Mouse (Mus musculus): ENCODE data around the gene Slc51b. TPM values are rescaled to one million over a fixed set of nuclear protein-coding genes. Genes with fewer than 3 reads are reported as not detected.

Slc51b gene
- polyA plus RNA-seq, 1 experiment = not detected

GRCm38 (mm10) chr9:65381017-65381590 is 41.7 kb downstream of the Slc51b start:
- Histone ChIP-seq H3K4me1 (ENCODE audit: control insufficient read depth, insufficient read depth, insufficient read length) (no peaks in the 10 kb centered on the region), H3K4me3 (ENCODE audit: extremely low read depth, insufficient read depth, insufficient read length) (no peak overlapping the region), H3K27me3 (ENCODE audit: control insufficient read depth, insufficient read depth, low read length) (no peaks in the 10 kb centered on the region), H3K27ac (ENCODE audit: insufficient read depth, low read length) (no peak overlapping the region), H3K36me3 (ENCODE audit: control insufficient read depth, insufficient read depth, low read length) (no peaks in the 10 kb centered on the region)
- WGBS = 85% methylated on average over 4 of the region's 4 CpGs
- TF ChIP-seq CTCF (IDR thresholded peaks at IDR 0.05; ENCODE audit: extremely low read depth, insufficient read depth, insufficient read length, insufficient replicate concordance) = no peak
- no peak for TF ChIP-seq POLR2A (IDR thresholded peaks at IDR 0.05; ENCODE audit: low read depth, low read length)
- no peak for DNase-seq (ENCODE audit: low read depth in 1 of 2, low spot score in 2 of 2)

- DNase-seq (ENCODE audit: low read depth in 1 of 2, low spot score in 2 of 2) = no peak
- TF ChIP-seq CTCF (IDR thresholded peaks at IDR 0.05; ENCODE audit: extremely low read depth, insufficient read depth, insufficient read length, insufficient replicate concordance) (no peak), POLR2A (IDR thresholded peaks at IDR 0.05; ENCODE audit: low read depth, low read length) (no peak)
- Histone ChIP-seq H3K27me3 (ENCODE audit: control insufficient read depth, insufficient read depth, low read length) (no peaks in the 10 kb centered on the region), H3K27ac (ENCODE audit: insufficient read depth, low read length) (no peak overlapping the region), H3K36me3 (ENCODE audit: control insufficient read depth, insufficient read depth, low read length) (no peaks in the 10 kb centered on the region; the same call in 1 of the 2 replicates), H3K4me3 (ENCODE audit: extremely low read depth, insufficient read depth, insufficient read length) (no peak overlapping the region), H3K4me1 (ENCODE audit: control insufficient read depth, insufficient read depth, insufficient read length) (no peaks in the 10 kb centered on the region)
- WGBS = 85% methylated on average over 9 of the region's 9 CpGs
These were observed 47.4 kb downstream of the Slc51b start for GRCm38 (mm10) chr9:65375163-65375934.

GRCm38 (mm10) chr9:65374468-65375162 is 48.1 kb downstream of the Slc51b start:
- no peak overlapping the region for H3K4me3 ChIP-seq (ENCODE audit: extremely low read depth, insufficient read depth, insufficient read length)
- no peaks in the 10 kb centered on the region for H3K27me3 ChIP-seq (ENCODE audit: control insufficient read depth, insufficient read depth, low read length)
- no peak for TF ChIP-seq CTCF (IDR thresholded peaks at IDR 0.05; ENCODE audit: extremely low read depth, insufficient read depth, insufficient read length, insufficient replicate concordance)
- TF ChIP-seq POLR2A (IDR thresholded peaks at IDR 0.05; ENCODE audit: low read depth, low read length) = no peak
- no peaks in the 10 kb centered on the region for H3K4me1 ChIP-seq (ENCODE audit: control insufficient read depth, insufficient read depth, insufficient read length)
- H3K36me3 ChIP-seq (ENCODE audit: control insufficient read depth, insufficient read depth, low read length) = no peaks in the 10 kb centered on the region; the same call in 1 of the 2 replicates
- 91% methylated on average over 5 of the region's 5 CpGs for WGBS
- H3K27ac ChIP-seq (ENCODE audit: insufficient read depth, low read length) = no peak overlapping the region
- DNase-seq (ENCODE audit: low read depth in 1 of 2, low spot score in 2 of 2) = no peak

- WGBS = 59% methylated on average over 4 of the region's 4 CpGs
- no peak overlapping the region for H3K4me3 ChIP-seq (ENCODE audit: extremely low read depth, insufficient read depth, insufficient read length)
These were observed 50.3 kb downstream of the Slc51b start for GRCm38 (mm10) chr9:65372449-65372848.

GRCm38 (mm10) chr9:65371756-65372155 is 51.0 kb downstream of the Slc51b start:
- Histone ChIP-seq H3K36me3 (ENCODE audit: control insufficient read depth, insufficient read depth, low read length) (no peaks in the 10 kb centered on the region; the same call in 1 of the 2 replicates), H3K4me1 (ENCODE audit: control insufficient read depth, insufficient read depth, insufficient read length) (no peaks in the 10 kb centered on the region), H3K27ac (ENCODE audit: insufficient read depth, low read length) (no peak overlapping the region), H3K4me3 (ENCODE audit: extremely low read depth, insufficient read depth, insufficient read length) (no peak overlapping the region), H3K27me3 (ENCODE audit: control insufficient read depth, insufficient read depth, low read length) (no peaks in the 10 kb centered on the region)
- no peak for TF ChIP-seq POLR2A (IDR thresholded peaks at IDR 0.05; ENCODE audit: low read depth, low read length)
- TF ChIP-seq CTCF (IDR thresholded peaks at IDR 0.05; ENCODE audit: extremely low read depth, insufficient read depth, insufficient read length, insufficient replicate concordance) = no peak
- no peak for DNase-seq (ENCODE audit: low read depth in 1 of 2, low spot score in 2 of 2)
- WGBS = 92% methylated on average over 24 of the region's 24 CpGs

More at GRCm38 (mm10) chr9:65372449-65372848, 50.3 kb downstream of the Slc51b start:
- no peak overlapping the region for H3K27ac ChIP-seq (ENCODE audit: insufficient read depth, low read length)
- no peaks in the 10 kb centered on the region; the same call in 1 of the 2 replicates for H3K36me3 ChIP-seq (ENCODE audit: control insufficient read depth, insufficient read depth, low read length)
- no peaks in the 10 kb centered on the region for H3K27me3 ChIP-seq (ENCODE audit: control insufficient read depth, insufficient read depth, low read length)
- DNase-seq (ENCODE audit: low read depth in 1 of 2, low spot score in 2 of 2) = no peak
- no peaks in the 10 kb centered on the region for H3K4me1 ChIP-seq (ENCODE audit: control insufficient read depth, insufficient read depth, insufficient read length)
- TF ChIP-seq POLR2A (IDR thresholded peaks at IDR 0.05; ENCODE audit: low read depth, low read length) (no peak), CTCF (IDR thresholded peaks at IDR 0.05; ENCODE audit: extremely low read depth, insufficient read depth, insufficient read length, insufficient replicate concordance) (no peak)

GRCm38 (mm10) chr9:65365721-65366120 is 57.0 kb downstream of the Slc51b start:
- H3K4me3 ChIP-seq (ENCODE audit: extremely low read depth, insufficient read depth, insufficient read length) = no peak overlapping the region
- 90% methylated on average over 7 of the region's 7 CpGs for WGBS
- H3K27ac ChIP-seq (ENCODE audit: insufficient read depth, low read length) = no peak overlapping the region
- no peak for DNase-seq (ENCODE audit: low read depth in 1 of 2, low spot score in 2 of 2)
- TF ChIP-seq CTCF (IDR thresholded peaks at IDR 0.05; ENCODE audit: extremely low read depth, insufficient read depth, insufficient read length, insufficient replicate concordance) (no peak), POLR2A (IDR thresholded peaks at IDR 0.05; ENCODE audit: low read depth, low read length) (no peak)
- H3K27me3 ChIP-seq (ENCODE audit: control insufficient read depth, insufficient read depth, low read length) = no peaks in the 10 kb centered on the region
- H3K36me3 ChIP-seq (ENCODE audit: control insufficient read depth, insufficient read depth, low read length) = no peaks in the 10 kb centered on the region
- no peaks in the 10 kb centered on the region for H3K4me1 ChIP-seq (ENCODE audit: control insufficient read depth, insufficient read depth, insufficient read length)

Measured in spleen, adult 2 months (tissue).